Mouse (Mus musculus) intestine, embryonic 16.5 days (tissue): ENCODE measurements around the gene Col7a1. TPM values are rescaled to one million over a fixed set of nuclear protein-coding genes. Genes with fewer than 3 reads are reported as not detected.

Experiments
- ATAC-seq: fragments of 200-750 bp; cut with Nextera tagmentation; 2 replicates; pipeline ENCODE4 v1.8.0; 2017; ENCODE audit warnings: moderate TSS enrichment, moderate library complexity
- H3K27ac ChIP-seq: fragments of 300-500 bp; sonication (generic); 2 replicates; pipeline ENCODE4 v1.5.1; 2014; ENCODE audit warnings: mild to moderate bottlenecking, low read length
- H3K27me3 ChIP-seq: fragments of 300-500 bp; sonication (generic); replicated peaks from 2 replicates; pipeline ENCODE4 v1.6.1; 2014; ENCODE audit warnings: low read length, control low read depth, mixed read lengths; ENCODE audit not compliant: control insufficient read depth, insufficient read depth
- H3K36me3 ChIP-seq: fragments of 300-500 bp; sonication (generic); 2 replicates; pipeline ENCODE4 v1.6.1; 2014; ENCODE audit warnings: low read length, control low read depth; ENCODE audit not compliant: control insufficient read depth, insufficient read depth
- H3K4me1 ChIP-seq: fragments of 300-500 bp; sonication (generic); 2 replicates; pipeline ENCODE4 v1.6.1; 2014; ENCODE audit warnings: low read length, control low read depth, mixed read lengths; ENCODE audit not compliant: control insufficient read depth, insufficient read depth
- H3K4me2 ChIP-seq: fragments of 300-500 bp; sonication (generic); 2 replicates; pipeline ENCODE4 v1.6.1; 2014; ENCODE audit warnings: low read depth, low read length, control low read depth
- H3K4me3 ChIP-seq: fragments of 300-500 bp; sonication (generic); 2 replicates; pipeline ENCODE4 v1.5.1; 2014; ENCODE audit warnings: mild to moderate bottlenecking, low read length
- H3K9ac ChIP-seq: fragments of 300-500 bp; sonication (generic); 2 replicates; pipeline ENCODE4 v1.6.1; 2014; ENCODE audit warnings: low read depth, low read length
- H3K9me3 ChIP-seq: fragments of 300-500 bp; sonication (generic); 2 replicates; pipeline ENCODE4 v1.6.1; 2016; ENCODE audit warnings: low read length, control low read depth; ENCODE audit not compliant: control insufficient read depth
- WGBS: fragments of 180-500 bp; shearing (Covaris S2); extraction: QIAGEN DNeasy Blood & Tissue Kit; methylation state at CpG from one replicate; pipeline ENCODE4 v1.1.7; 2014; 5-methylcytosine and 5-hydroxymethylcytosine counted together
- polyA plus RNA-seq: library from polyadenylated mRNA; unstranded; fragments of >200 nt; fragmentation: Nextera tagmentation; extraction: Ambion mirVana; gene quantifications from 2 replicates; pipeline ENCODE4 v1.2.1, GENCODE M21; 2015

Gene Col7a1
- polyA plus RNA-seq, 1 experiment from 2014 or later = 0.99 TPM

GRCm38 (mm10) chr9:109008994-109009635 lies 55.7 kb downstream of the Col7a1 start:
- no peak; the same call in 1 of the 2 replicates for ATAC-seq
- Histone ChIP-seq H3K27ac (no peak overlapping the region), H3K27me3 (no peaks in the 10 kb centered on the region), H3K9me3 (no peaks in the 10 kb centered on the region), H3K4me1 (no peaks in the 10 kb centered on the region), H3K9ac (peak overlapping the region; percentile 13; the same call in 1 of the 2 replicates), H3K4me2 (no peak overlapping the region), H3K36me3 (no peaks in the 10 kb centered on the region), H3K4me3 (no peak overlapping the region)
- 59% methylated on average over 10 of the region's 10 CpGs for WGBS

GRCm38 (mm10) chr9:109009636-109010315 lies 56.4 kb downstream of the Col7a1 start:
- peak overlapping the region; percentile 13; the same call in 1 of the 2 replicates for H3K9ac ChIP-seq
- no peaks in the 10 kb centered on the region for H3K36me3 ChIP-seq
- H3K27ac ChIP-seq = no peak overlapping the region
- H3K4me2 ChIP-seq = no peak overlapping the region
- ATAC-seq = no peak; the same call in 1 of the 2 replicates
- H3K9me3 ChIP-seq = no peaks in the 10 kb centered on the region
- H3K27me3 ChIP-seq = no peaks in the 10 kb centered on the region
- no peaks in the 10 kb centered on the region for H3K4me1 ChIP-seq
- no peak overlapping the region for H3K4me3 ChIP-seq
- WGBS = 45% methylated on average over 17 of the region's 17 CpGs

GRCm38 (mm10) chr9:109010316-109010690 lies 56.9 kb downstream of the Col7a1 start:
- no peak overlapping the region for H3K27ac ChIP-seq
- H3K9ac ChIP-seq = 0 out of 2 replicates have a peak overlapping the region, but pooled peaks have one; percentile 13
- peaks cover 4% of the 10 kb centered on the region; the same call in 1 of the 2 replicates for H3K4me1 ChIP-seq
- no peak overlapping the region for H3K4me2 ChIP-seq
- H3K9me3 ChIP-seq = no peaks in the 10 kb centered on the region
- WGBS = 78% methylated on average over 14 of the region's 14 CpGs
- H3K27me3 ChIP-seq = no peaks in the 10 kb centered on the region
- no peaks in the 10 kb centered on the region for H3K36me3 ChIP-seq
- H3K4me3 ChIP-seq = no peak overlapping the region
- ATAC-seq = no peak

- ATAC-seq = peak; percentile 89
Measured at GRCm38 (mm10) chr9:109015397-109015796, 62.0 kb downstream of the Col7a1 start.

GRCm38 (mm10) chr9:109016973-109017604 lies 63.7 kb downstream of the Col7a1 start:
- no peak for ATAC-seq
- WGBS = 52% methylated on average over 11 of the region's 11 CpGs
- no peaks in the 10 kb centered on the region for H3K9me3 ChIP-seq
- H3K36me3 ChIP-seq = no peaks in the 10 kb centered on the region
- H3K9ac ChIP-seq = no peak overlapping the region
- H3K4me3 ChIP-seq = no peak overlapping the region
- H3K4me2 ChIP-seq = no peak overlapping the region
- no peak overlapping the region for H3K27ac ChIP-seq
- peaks cover 9% of the 10 kb centered on the region; the same call in 1 of the 2 replicates for H3K4me1 ChIP-seq
- H3K27me3 ChIP-seq = no peaks in the 10 kb centered on the region

More at GRCm38 (mm10) chr9:109015397-109015796, 62.0 kb downstream of the Col7a1 start:
- H3K27ac ChIP-seq = 0 out of 2 replicates have a peak overlapping the region, but pooled peaks have one; percentile 23
- WGBS = 41% methylated on average over 8 of the region's 8 CpGs
- no peaks in the 10 kb centered on the region for H3K27me3 ChIP-seq
- no peaks in the 10 kb centered on the region for H3K36me3 ChIP-seq
- H3K4me2 ChIP-seq = no peak overlapping the region
- no peaks in the 10 kb centered on the region for H3K9me3 ChIP-seq
- H3K4me1 ChIP-seq = peaks cover 9% of the 10 kb centered on the region; the same call in 1 of the 2 replicates
- H3K9ac ChIP-seq = no peak overlapping the region
- no peak overlapping the region for H3K4me3 ChIP-seq

GRCm38 (mm10) chr9:109021428-109021827 lies 68.0 kb downstream of the Col7a1 start:
- H3K36me3 ChIP-seq = no peaks in the 10 kb centered on the region
- WGBS = 80% methylated on average over 4 of the region's 4 CpGs

GRCm38 (mm10) chr9:109022866-109023685 lies 69.7 kb downstream of the Col7a1 start:
- Histone ChIP-seq H3K27me3 (no peaks in the 10 kb centered on the region), H3K27ac (no peak overlapping the region), H3K4me3 (no peak overlapping the region), H3K4me2 (no peak overlapping the region), H3K4me1 (no peaks in the 10 kb centered on the region), H3K9me3 (no peaks in the 10 kb centered on the region), H3K36me3 (no peaks in the 10 kb centered on the region), H3K9ac (no peak overlapping the region)
- WGBS = 85% methylated on average over 17 of the region's 17 CpGs
- no peak for ATAC-seq

More at GRCm38 (mm10) chr9:109021428-109021827, 68.0 kb downstream of the Col7a1 start:
- no peak overlapping the region for H3K27ac ChIP-seq
- H3K4me2 ChIP-seq = no peak overlapping the region
- no peak overlapping the region for H3K4me3 ChIP-seq
- ATAC-seq = no peak
- no peaks in the 10 kb centered on the region for H3K27me3 ChIP-seq
- no peaks in the 10 kb centered on the region for H3K4me1 ChIP-seq
- no peak overlapping the region for H3K9ac ChIP-seq
- H3K9me3 ChIP-seq = no peaks in the 10 kb centered on the region

GRCm38 (mm10) chr9:109027521-109027920 lies 74.1 kb downstream of the Col7a1 start:
- H3K4me3 ChIP-seq = no peak overlapping the region
- H3K4me2 ChIP-seq = no peak overlapping the region
- H3K36me3 ChIP-seq = no peaks in the 10 kb centered on the region
- peaks cover 12% of the 10 kb centered on the region; the same call in 1 of the 2 replicates for H3K4me1 ChIP-seq
- ATAC-seq = no peak
- H3K27me3 ChIP-seq = no peaks in the 10 kb centered on the region
- no peak overlapping the region for H3K9ac ChIP-seq
- no peak overlapping the region for H3K27ac ChIP-seq
- 69% methylated on average over 8 of the region's 8 CpGs for WGBS
- no peaks in the 10 kb centered on the region for H3K9me3 ChIP-seq
